Mouse (Mus musculus): ENCODE data around the gene Sri. TPM values are rescaled to one million over a fixed set of nuclear protein-coding genes. Genes with fewer than 3 reads are reported as not detected.
"Not testable (repeated sequence)": the region's sequence is repeated elsewhere in the genome, so short reads cannot be mapped to it uniquely, and the experiment has no call there.

Gene Sri
- polyA plus RNA-seq (2014; fragmentation: Nextera tagmentation; extraction: Ambion mirVana) = 133 and 148 TPM in 2 replicates

DNA sequence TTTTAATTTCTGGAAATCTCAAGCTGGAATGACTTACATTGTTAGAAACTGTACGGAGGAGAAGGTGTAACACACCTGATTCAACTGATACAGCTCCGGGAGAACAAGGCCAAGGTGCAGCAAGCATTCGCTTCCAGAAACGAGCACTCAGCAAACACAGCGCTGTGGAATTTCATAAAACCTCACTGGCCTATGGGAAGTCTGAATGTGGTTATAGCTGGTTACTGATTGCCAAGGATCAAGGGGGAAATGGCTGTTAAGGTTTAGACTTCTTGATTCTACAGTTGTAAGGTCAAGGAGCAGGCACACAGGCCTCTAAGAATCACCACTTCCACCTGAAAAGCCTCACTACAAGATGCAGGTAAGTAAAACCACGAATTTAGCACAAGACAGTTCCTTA, at the start of gene Sri:
Gene Sri (plus strand): TSS at position 224 of the 400 bp plus-strand sequence.
- no peak for DNase-seq (ENCODE audit: low spot score)
- no peaks in the 10 kb centered on the region for H3K4me1 ChIP-seq (ENCODE audit: control insufficient read depth, insufficient read depth, low read length)
- H3K4me3 ChIP-seq (ENCODE audit: low read depth, low read length) = no peak within 1 kb of the TSS
- H3K9ac ChIP-seq (ENCODE audit: low read length) = no peak within 1 kb of the TSS
- H3K27ac ChIP-seq (ENCODE audit: low read depth, low read length) = no peak within 1 kb of the TSS
- WGBS = 83% methylated on average over 6 of the region's 6 CpGs
- H3K27me3 ChIP-seq (replicated peaks; ENCODE audit: control insufficient read depth, insufficient read depth, low read length) = no peaks in the 10 kb centered on the region
- no peak for ATAC-seq
- no peaks in the 10 kb centered on the region for H3K9me3 ChIP-seq (replicated peaks; ENCODE audit: control insufficient read depth, low read length)
- H3K4me2 ChIP-seq (ENCODE audit: low read length) = no peak within 1 kb of the TSS
- no peaks in the 10 kb centered on the region for H3K36me3 ChIP-seq (ENCODE audit: control insufficient read depth, insufficient read depth, low read length)

DNA sequence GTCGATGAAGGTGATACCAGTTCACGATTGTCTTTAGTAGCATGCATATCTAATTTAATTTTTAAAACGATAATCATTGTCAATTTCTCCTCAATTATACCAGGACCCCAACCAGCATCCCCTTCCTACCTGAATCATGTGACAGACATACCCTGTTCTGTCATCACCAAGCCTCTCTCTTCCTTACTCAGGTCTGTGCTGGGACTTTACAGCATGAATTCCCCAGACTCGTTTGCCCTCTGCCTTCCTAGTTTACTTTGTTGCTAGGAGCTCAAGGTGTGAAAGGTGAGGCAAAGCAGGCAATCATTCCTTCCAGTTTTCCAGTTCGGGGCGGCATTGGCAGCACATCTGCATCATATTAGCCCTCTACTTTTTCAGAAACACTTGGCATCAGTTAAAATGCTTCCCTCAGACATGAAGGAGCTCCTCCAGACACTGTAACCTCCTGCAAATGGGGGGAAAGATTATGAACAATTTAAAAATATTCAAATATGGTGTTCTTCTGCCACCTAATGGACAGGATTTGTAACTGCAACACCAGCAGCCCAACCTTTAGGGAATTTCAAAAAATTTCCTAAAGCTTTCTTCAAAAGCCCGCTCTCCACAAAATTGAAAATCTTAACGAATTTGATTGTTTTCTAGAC, 49.4 kb upstream of the Sri start:
- peak; percentile 65 for DNase-seq (ENCODE audit: low spot score)

DNA sequence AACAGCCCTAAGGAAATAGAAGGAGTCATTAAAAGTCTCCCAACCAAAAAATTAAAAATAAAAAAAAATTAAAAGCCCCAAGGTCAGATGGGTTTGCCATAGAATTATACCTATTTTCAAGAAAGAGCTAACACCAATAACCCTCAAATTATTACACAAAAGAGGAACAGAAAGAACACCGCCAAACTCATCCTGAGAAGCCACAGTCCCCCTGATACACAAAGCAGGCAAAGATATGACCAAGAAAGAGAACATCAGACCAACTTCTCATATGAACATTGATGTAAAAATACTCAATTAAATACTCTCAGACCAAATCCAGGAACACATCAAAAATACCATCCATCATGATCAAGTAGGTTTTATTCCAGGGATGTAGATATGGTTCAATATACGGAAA, 48.8 kb upstream of the Sri start:
- Histone ChIP-seq H3K9ac (ENCODE audit: low read length) (no peak overlapping the region), H3K27ac (ENCODE audit: low read depth, low read length) (no peak overlapping the region), H3K4me2 (ENCODE audit: low read length) (no peak overlapping the region), H3K4me1 (ENCODE audit: control insufficient read depth, insufficient read depth, low read length) (no peaks in the 10 kb centered on the region), H3K36me3 (ENCODE audit: control insufficient read depth, insufficient read depth, low read length) (no peaks in the 10 kb centered on the region), H3K9me3 (replicated peaks; ENCODE audit: control insufficient read depth, low read length) (no peaks in the 10 kb centered on the region), H3K4me3 (ENCODE audit: low read depth, low read length) (no peak overlapping the region), H3K27me3 (replicated peaks; ENCODE audit: control insufficient read depth, insufficient read depth, low read length) (no peaks in the 10 kb centered on the region)
- 91% methylated on average over 2 of the region's 2 CpGs for WGBS
- ATAC-seq (no peak), DNase-seq (ENCODE audit: low spot score) (no peak)

More for the DNA sequence above, 49.4 kb upstream of the Sri start:
- ATAC-seq = peak; percentile 67
- Histone ChIP-seq H3K4me2 (ENCODE audit: low read length) (no peak overlapping the region), H3K27ac (ENCODE audit: low read depth, low read length) (no peak overlapping the region), H3K27me3 (replicated peaks; ENCODE audit: control insufficient read depth, insufficient read depth, low read length) (no peaks in the 10 kb centered on the region), H3K4me3 (ENCODE audit: low read depth, low read length) (no peak overlapping the region), H3K36me3 (ENCODE audit: control insufficient read depth, insufficient read depth, low read length) (no peaks in the 10 kb centered on the region), H3K4me1 (ENCODE audit: control insufficient read depth, insufficient read depth, low read length) (no peaks in the 10 kb centered on the region), H3K9me3 (replicated peaks; ENCODE audit: control insufficient read depth, low read length) (no peaks in the 10 kb centered on the region), H3K9ac (ENCODE audit: low read length) (no peak overlapping the region)
- 56% methylated on average over 8 of the region's 8 CpGs for WGBS

DNA sequence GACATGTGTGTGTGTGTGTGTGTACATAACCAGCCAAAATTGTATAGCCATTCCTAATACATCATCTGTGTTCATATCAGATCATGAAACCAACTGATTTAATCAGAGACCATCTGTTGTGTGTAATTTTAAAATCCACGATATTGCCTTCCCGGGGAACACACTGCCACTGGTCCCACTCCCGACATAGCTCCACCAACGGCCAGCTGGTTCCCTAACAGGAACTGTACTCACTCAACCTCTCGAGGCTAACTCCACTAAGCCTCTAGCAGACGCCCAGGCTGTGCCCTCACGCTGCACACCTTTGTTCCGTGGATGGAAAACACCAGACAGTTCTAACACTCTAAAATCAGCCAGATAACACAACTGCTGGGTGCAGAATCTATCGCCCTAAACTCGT, 45.4 kb upstream of the Sri start:
- Histone ChIP-seq H3K4me3 (ENCODE audit: low read depth, low read length) (no peak overlapping the region), H3K9ac (ENCODE audit: low read length) (no peak overlapping the region), H3K9me3 (replicated peaks; ENCODE audit: control insufficient read depth, low read length) (no peaks in the 10 kb centered on the region), H3K36me3 (ENCODE audit: control insufficient read depth, insufficient read depth, low read length) (no peaks in the 10 kb centered on the region), H3K4me2 (ENCODE audit: low read length) (no peak overlapping the region), H3K27me3 (replicated peaks; ENCODE audit: control insufficient read depth, insufficient read depth, low read length) (no peaks in the 10 kb centered on the region), H3K4me1 (ENCODE audit: control insufficient read depth, insufficient read depth, low read length) (no peaks in the 10 kb centered on the region), H3K27ac (ENCODE audit: low read depth, low read length) (no peak overlapping the region)
- no peak for DNase-seq (ENCODE audit: low spot score)
- WGBS = 84% methylated on average over 10 of the region's 10 CpGs
- 0 out of 2 replicates have a peak, but pooled peaks have one; percentile 40 for ATAC-seq

DNA sequence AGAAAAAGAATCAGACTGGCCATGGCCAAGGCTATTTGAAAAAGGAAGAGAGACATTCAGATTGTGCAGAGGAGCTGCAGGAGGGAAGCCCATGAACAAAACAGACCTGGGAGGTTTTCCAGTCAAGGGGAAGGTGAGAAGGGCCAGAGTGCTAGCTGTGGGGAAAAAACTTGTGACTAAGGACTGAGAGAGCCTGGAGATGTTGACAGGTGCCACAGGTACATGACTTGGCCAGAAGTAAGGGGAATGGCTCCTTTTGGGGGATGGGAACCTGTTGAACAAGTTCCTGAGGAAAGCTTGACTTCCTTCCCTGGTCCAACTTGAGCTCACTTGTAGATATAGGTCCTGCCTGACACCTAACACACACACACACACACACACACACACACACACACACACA, 43.1 kb upstream of the Sri start:
- Histone ChIP-seq H3K9me3 (replicated peaks; ENCODE audit: control insufficient read depth, low read length) (no peaks in the 10 kb centered on the region), H3K36me3 (ENCODE audit: control insufficient read depth, insufficient read depth, low read length) (no peaks in the 10 kb centered on the region), H3K4me3 (ENCODE audit: low read depth, low read length) (no peak overlapping the region), H3K4me1 (ENCODE audit: control insufficient read depth, insufficient read depth, low read length) (no peaks in the 10 kb centered on the region), H3K4me2 (ENCODE audit: low read length) (no peak overlapping the region), H3K9ac (ENCODE audit: low read length) (no peak overlapping the region), H3K27ac (ENCODE audit: low read depth, low read length) (no peak overlapping the region), H3K27me3 (replicated peaks; ENCODE audit: control insufficient read depth, insufficient read depth, low read length) (no peaks in the 10 kb centered on the region)
- DNase-seq (ENCODE audit: low spot score) (no peak), ATAC-seq (no peak)

DNA sequence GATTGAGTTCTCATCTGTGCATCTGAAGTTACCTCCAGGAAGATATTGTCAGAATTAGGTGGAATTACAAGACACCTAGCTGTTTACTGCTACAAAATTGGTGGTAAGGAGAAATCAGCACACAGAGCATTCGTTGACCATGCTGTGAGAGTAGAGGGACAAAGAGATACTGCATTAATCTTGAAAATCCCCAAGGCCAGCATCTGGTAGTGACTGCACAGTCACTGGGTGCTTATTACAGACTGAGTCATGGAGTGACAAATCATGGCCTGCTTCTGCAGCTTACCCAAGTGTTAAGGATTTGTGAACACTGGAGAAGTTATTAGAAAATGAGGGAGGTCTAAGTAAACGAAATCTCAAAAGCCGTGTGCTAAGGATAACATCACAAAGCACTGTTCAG, 32.6 kb upstream of the Sri start:
- ATAC-seq (no peak), DNase-seq (ENCODE audit: low spot score) (no peak)
- Histone ChIP-seq H3K36me3 (ENCODE audit: control insufficient read depth, insufficient read depth, low read length) (no peaks in the 10 kb centered on the region), H3K27ac (ENCODE audit: low read depth, low read length) (no peak overlapping the region), H3K9ac (ENCODE audit: low read length) (no peak overlapping the region), H3K4me2 (ENCODE audit: low read length) (no peak overlapping the region), H3K9me3 (replicated peaks; ENCODE audit: control insufficient read depth, low read length) (no peaks in the 10 kb centered on the region), H3K27me3 (replicated peaks; ENCODE audit: control insufficient read depth, insufficient read depth, low read length) (no peaks in the 10 kb centered on the region), H3K4me1 (ENCODE audit: control insufficient read depth, insufficient read depth, low read length) (no peaks in the 10 kb centered on the region), H3K4me3 (ENCODE audit: low read depth, low read length) (no peak overlapping the region)
- WGBS = 83% methylated on average over 3 of the region's 3 CpGs

DNA sequence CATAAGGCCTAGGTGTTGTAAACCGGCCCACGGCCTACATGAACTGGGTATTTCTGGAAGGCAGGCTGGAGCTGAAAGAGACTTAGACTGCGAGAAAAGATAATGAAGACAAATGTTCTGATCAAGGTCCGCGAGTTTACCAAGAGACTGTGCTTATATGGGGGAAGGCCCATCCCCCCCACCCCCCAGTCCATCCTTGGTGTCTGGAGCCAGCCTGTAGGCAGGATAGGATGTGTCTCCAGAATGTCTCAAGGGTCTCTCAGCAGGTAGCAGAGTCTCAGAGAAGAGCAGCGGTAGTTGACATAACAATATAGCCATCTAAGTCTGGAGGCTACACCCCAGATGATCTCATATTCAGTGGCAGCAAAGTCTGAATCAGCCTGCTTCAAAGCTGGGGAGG, 11.3 kb upstream of the Sri start:
- H3K9ac ChIP-seq (ENCODE audit: low read length); H3K9me3 ChIP-seq (replicated peaks; ENCODE audit: control insufficient read depth, low read length); H3K27ac ChIP-seq (ENCODE audit: low read depth, low read length); H3K27me3 ChIP-seq (replicated peaks; ENCODE audit: control insufficient read depth, insufficient read depth, low read length); H3K4me3 ChIP-seq (ENCODE audit: low read depth, low read length); H3K36me3 ChIP-seq (ENCODE audit: control insufficient read depth, insufficient read depth, low read length); ATAC-seq; H3K4me1 ChIP-seq (ENCODE audit: control insufficient read depth, insufficient read depth, low read length); DNase-seq (ENCODE audit: low spot score); H3K4me2 ChIP-seq (ENCODE audit: low read length): not testable (repeated sequence)
- 91% methylated on average over 6 of the region's 6 CpGs for WGBS

DNA sequence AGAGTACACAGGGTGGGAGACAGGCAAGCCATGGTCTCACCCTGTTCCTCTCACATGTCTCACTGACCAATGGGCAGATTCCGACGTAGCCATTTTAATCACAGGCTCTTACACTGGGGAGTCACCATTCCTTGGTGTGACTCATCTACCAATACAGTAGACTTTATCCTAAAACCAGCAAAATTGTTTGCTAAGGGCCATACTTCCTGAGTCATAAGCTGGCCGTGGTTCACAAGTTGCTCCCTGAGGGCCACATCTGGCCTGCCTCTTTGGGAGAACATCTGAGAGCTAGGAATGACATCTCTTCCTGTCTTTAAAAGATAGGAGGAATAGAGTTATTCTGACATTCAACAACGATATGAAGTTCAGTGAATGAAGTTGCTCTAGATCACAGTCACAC, 7.9 kb downstream of the Sri start:
- peaks cover 2% of the 10 kb centered on the region; the same call in 1 of the 2 replicates for H3K4me1 ChIP-seq (ENCODE audit: control insufficient read depth, insufficient read depth, low read length)
- WGBS = 93% methylated on average over 4 of the region's 4 CpGs
- no peak for ATAC-seq
- no peaks in the 10 kb centered on the region for H3K9me3 ChIP-seq (replicated peaks; ENCODE audit: control insufficient read depth, low read length)
- no peak overlapping the region for H3K4me2 ChIP-seq (ENCODE audit: low read length)
- H3K36me3 ChIP-seq (ENCODE audit: control insufficient read depth, insufficient read depth, low read length) = no peaks in the 10 kb centered on the region
- H3K9ac ChIP-seq (ENCODE audit: low read length) = no peak overlapping the region
- no peak overlapping the region for H3K4me3 ChIP-seq (ENCODE audit: low read depth, low read length)
- H3K27me3 ChIP-seq (replicated peaks; ENCODE audit: control insufficient read depth, insufficient read depth, low read length) = no peaks in the 10 kb centered on the region
- H3K27ac ChIP-seq (ENCODE audit: low read depth, low read length) = no peak overlapping the region
- DNase-seq (ENCODE audit: low spot score) = no peak

DNA sequence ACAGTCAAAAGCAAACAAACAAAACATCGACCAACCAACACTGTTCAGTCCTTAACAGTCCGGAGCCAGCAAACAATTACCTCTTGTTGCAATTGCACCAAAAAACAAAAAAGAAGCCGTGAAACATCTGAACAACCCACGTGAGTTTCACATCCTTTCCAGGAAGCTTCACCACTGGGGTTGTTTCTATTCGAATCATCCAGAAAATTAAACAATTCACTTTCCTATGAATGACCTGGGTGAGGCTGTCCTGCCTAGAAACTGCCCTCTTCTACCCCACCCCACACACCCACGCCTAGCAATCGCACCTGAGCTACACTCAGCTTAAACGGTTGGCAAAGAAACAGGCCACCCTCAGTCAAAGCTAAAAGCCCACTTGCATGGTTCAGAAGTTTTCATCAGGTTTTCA, 9.8 kb downstream of the Sri start:
- Histone ChIP-seq H3K4me3 (ENCODE audit: low read depth, low read length) (peak overlapping the region; percentile 78), H3K36me3 (ENCODE audit: control insufficient read depth, insufficient read depth, low read length) (no peaks in the 10 kb centered on the region; the same call in 1 of the 2 replicates), H3K4me1 (ENCODE audit: control insufficient read depth, insufficient read depth, low read length) (peaks cover 2% of the 10 kb centered on the region; the same call in 1 of the 2 replicates), H3K9me3 (replicated peaks; ENCODE audit: control insufficient read depth, low read length) (no peaks in the 10 kb centered on the region), H3K9ac (ENCODE audit: low read length) (peak overlapping the region; percentile 85; the same call in 1 of the 2 replicates), H3K27ac (ENCODE audit: low read depth, low read length) (no peak overlapping the region), H3K27me3 (replicated peaks; ENCODE audit: control insufficient read depth, insufficient read depth, low read length) (no peaks in the 10 kb centered on the region), H3K4me2 (ENCODE audit: low read length) (peak overlapping the region; percentile 62)
- DNase-seq (ENCODE audit: low spot score) (peak; percentile 11), ATAC-seq (peak; percentile 27)
- WGBS = 28% methylated on average over 8 of the region's 8 CpGs
